Mouse (Mus musculus): ENCODE measurements around the gene Omp.

Omp gene

GRCm38 (mm10) chr7:98095852-98096251 is 49.5 kb downstream of the Omp start:
- DNase-seq: no peak

Data from cerebellum, postnatal 14 days (tissue).